Mouse (Mus musculus) cerebellum, adult 2 months (tissue): ENCODE results near the gene Lgmn.

Source experiments
- CTCF ChIP-seq: fragments of 200-500 bp; IDR thresholded peaks from 2 replicates; pipeline ENCODE4 v1.5.1; 2011; ENCODE audit warnings: low read depth, mild to moderate bottlenecking, control low read depth, low read length, moderate library complexity, borderline replicate concordance; ENCODE audit not compliant: insufficient read depth
- POLR2A ChIP-seq: fragments of 200-500 bp; IDR thresholded peaks from 2 replicates; pipeline ENCODE4 v1.6.1; 2011; ENCODE audit warnings: low read length, control low read depth, borderline replicate concordance; ENCODE audit not compliant: insufficient read depth

DNA sequence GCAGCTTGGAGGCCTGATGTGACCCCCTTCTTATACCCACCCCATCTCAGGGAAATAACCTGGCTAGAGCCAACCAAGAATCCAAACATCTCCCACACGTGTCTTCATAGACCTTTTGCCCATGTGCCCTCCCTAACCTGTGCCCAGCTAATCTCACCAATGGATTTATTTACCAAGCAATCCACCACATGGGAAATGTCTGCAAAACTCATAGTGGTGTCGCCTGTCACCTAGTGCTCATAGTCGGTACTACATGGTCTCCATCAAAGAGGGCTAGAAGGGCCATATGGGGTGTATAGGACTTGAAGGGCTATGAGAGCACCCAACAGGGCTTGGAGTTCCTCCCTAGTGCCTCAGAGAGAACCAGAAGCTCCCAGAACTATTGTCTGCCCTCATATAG is 54.8 kb downstream of the Lgmn start:
- TF ChIP-seq POLR2A = no peak
- TF ChIP-seq CTCF = peak; percentile 80
